In genomic region chr4:62643401-62643800, GRCm38 (mm10) we compare ENCODE assay signal across 8 mouse cellular contexts.
DNase-seq lines count a peak whose midpoint lies in the region; ATAC-seq and TF ChIP-seq lines count a peak whose summit lies in the region.
"Had no signal": no experiment of that assay in that cellular context is flagged by ENCODE, and none has a peak within 500 bp of the region (broad histone marks: within the 10 kb centered on the region; RNA-seq: fewer than 3 reads in every experiment).

No protein-coding gene starts in this region.

- no peak for ATAC-seq in midbrain, embryonic 15.5 days (replicated peaks)
- peak; percentile 29; the same call in 1 of the 2 replicates for ATAC-seq in hindbrain, embryonic 14.5 days (ENCODE audit: low FRiP score)

- H3K9ac ChIP-seq in midbrain, embryonic 15.5 days = no peak overlapping the region
- H3K9ac ChIP-seq in hindbrain, embryonic 14.5 days = no peak overlapping the region

- no peak overlapping the region for H3K4me3 ChIP-seq in midbrain, embryonic 10.5 days
- no peak overlapping the region for H3K4me3 ChIP-seq in midbrain, embryonic 15.5 days
- no peak overlapping the region for H3K4me3 ChIP-seq in heart, embryonic 10.5 days
- no peak overlapping the region for H3K4me3 ChIP-seq in hindbrain, embryonic 14.5 days (replicated peaks; ENCODE audit: low read length)
- H3K4me3 ChIP-seq in olfactory bulb, adult 2 months (ENCODE audit: insufficient read depth, low read depth, low read length) = no peak overlapping the region

- DNase-seq in midbrain, embryonic 10.5 days (ENCODE audit: low spot score) = no peak
- no peak for DNase-seq in heart, embryonic 10.5 days (ENCODE audit: low spot score)
- DNase-seq in hindbrain, embryonic 14.5 days (ENCODE audit: low spot score) = no peak
- no peak for DNase-seq in left cerebral cortex, postnatal 25 days (ENCODE audit: low spot score in 2 of 2)
- no peak for DNase-seq in right cerebral cortex, postnatal 25 days
- DNase-seq: cerebellum, postnatal 36 days had no signal

- TF ChIP-seq POLR2A in olfactory bulb, adult 2 months (IDR thresholded peaks at IDR 0.05; ENCODE audit: insufficient read depth, low read depth, low read length) = no peak

- TF ChIP-seq CTCF in olfactory bulb, adult 2 months (IDR thresholded peaks at IDR 0.05; ENCODE audit: insufficient read depth, low read depth, low read length) = no peak

- WGBS in midbrain, embryonic 10.5 days = 66% methylated on average over 8 of the region's 8 CpGs
- 31% methylated on average over 8 of the region's 8 CpGs for WGBS in midbrain, embryonic 15.5 days
- 69% methylated on average over 8 of the region's 8 CpGs for WGBS in heart, embryonic 10.5 days
- 19% methylated on average over 8 of the region's 8 CpGs for whole genome bisulfite sequencing in hindbrain, embryonic 14.5 days
- WGBS in olfactory bulb, adult 2 months = 44% methylated on average over 8 of the region's 8 CpGs

- peaks cover 25% of the 10 kb centered on the region for H3K36me3 ChIP-seq in midbrain, embryonic 10.5 days
- H3K36me3 ChIP-seq in midbrain, embryonic 15.5 days (replicated peaks) = no peaks in the 10 kb centered on the region
- H3K36me3 ChIP-seq in heart, embryonic 10.5 days = peaks cover 14% of the 10 kb centered on the region; the same call in 1 of the 2 replicates
- 0 out of 2 replicates have a peak, but pooled peaks cover 4% of the 10 kb centered on the region for H3K36me3 ChIP-seq in hindbrain, embryonic 14.5 days (replicated peaks; ENCODE audit: control insufficient read depth, insufficient read depth)

- no peaks in the 10 kb centered on the region for H3K9me3 ChIP-seq in midbrain, embryonic 10.5 days (replicated peaks)
- H3K9me3 ChIP-seq in midbrain, embryonic 15.5 days = no peaks in the 10 kb centered on the region
- no peaks in the 10 kb centered on the region for H3K9me3 ChIP-seq in heart, embryonic 10.5 days
- no peaks in the 10 kb centered on the region for H3K9me3 ChIP-seq in hindbrain, embryonic 14.5 days (ENCODE audit: control insufficient read depth, low read length)

- H3K27me3 ChIP-seq in midbrain, embryonic 10.5 days (ENCODE audit: low read depth, poor library complexity, severe bottlenecking) = peaks cover 32% of the 10 kb centered on the region
- no peaks in the 10 kb centered on the region for H3K27me3 ChIP-seq in midbrain, embryonic 15.5 days (replicated peaks)
- peaks cover 62% of the 10 kb centered on the region for H3K27me3 ChIP-seq in heart, embryonic 10.5 days (ENCODE audit: insufficient read depth, poor library complexity, severe bottlenecking)
- H3K27me3 ChIP-seq in hindbrain, embryonic 14.5 days (ENCODE audit: control insufficient read depth, insufficient read depth, low read length) = no peaks in the 10 kb centered on the region

- intact Hi-C loops in left cerebral cortex, postnatal 25 days (cut with DNase I) = no loop called here

- H3K4me2 ChIP-seq in midbrain, embryonic 15.5 days = no peak overlapping the region
- no peak overlapping the region for H3K4me2 ChIP-seq in hindbrain, embryonic 14.5 days (replicated peaks)

- peaks cover 22% of the 10 kb centered on the region for H3K4me1 ChIP-seq in midbrain, embryonic 10.5 days
- no peaks in the 10 kb centered on the region; the same call in 1 of the 2 replicates for H3K4me1 ChIP-seq in midbrain, embryonic 15.5 days
- peaks cover 60% of the 10 kb centered on the region for H3K4me1 ChIP-seq in heart, embryonic 10.5 days
- peaks cover 11% of the 10 kb centered on the region; the same call in 1 of the 2 replicates for H3K4me1 ChIP-seq in hindbrain, embryonic 14.5 days (replicated peaks; ENCODE audit: control insufficient read depth, insufficient read depth, low read length)
- peaks cover 34% of the 10 kb centered on the region for H3K4me1 ChIP-seq in olfactory bulb, adult 2 months (ENCODE audit: control insufficient read depth, insufficient read depth, low read length)

- H3K27ac ChIP-seq in midbrain, embryonic 10.5 days (replicated peaks) = peak overlapping the region; percentile 65
- H3K27ac ChIP-seq in midbrain, embryonic 15.5 days = no peak overlapping the region
- peak overlapping the region; percentile 33; the same call in 1 of the 2 replicates for H3K27ac ChIP-seq in heart, embryonic 10.5 days
- H3K27ac ChIP-seq in hindbrain, embryonic 14.5 days = no peak overlapping the region
- H3K27ac ChIP-seq in olfactory bulb, adult 2 months (ENCODE audit: insufficient read depth, low read depth, low read length) = 0 out of 2 replicates have a peak overlapping the region, but pooled peaks have one; percentile 4

Comparison
In these comparisons a context has a peak if more than half of its experiments do, and no peak if none do; other contexts are left out.
1. H3K27ac ChIP-seq: peak in midbrain, embryonic 10.5 days (single experiment), heart, embryonic 10.5 days (single experiment) and olfactory bulb, adult 2 months (single experiment); none in midbrain, embryonic 15.5 days (single experiment) and hindbrain, embryonic 14.5 days (single experiment).